Mouse (Mus musculus): ENCODE measurements at regions not wholly inside any gene's neighbourhood (a gene's known extent, or its start where the extent isn't known, plus 50 kb on each side); places are given as distances from the start of the nearest gene placed in this dataset.

- DNase-seq = no peak
Observed at GRCm38 (mm10) chr4:26273754-26274153, 72.9 kb downstream of the Manea start.

- no peak for DNase-seq
Observed at GRCm38 (mm10) chr4:26259230-26260029, 87.3 kb downstream of the Manea start.

- no peak for DNase-seq
Observed at GRCm38 (mm10) chr4:26255889-26256288, 90.8 kb downstream of the Manea start.

GRCm38 (mm10) chr4:26247925-26248856 is 98.5 kb downstream of the Manea start:
- peak; percentile 19 for DNase-seq

- DNase-seq = no peak
Observed at GRCm38 (mm10) chr4:26223267-26223666, 123.4 kb downstream of the Manea start.

Data from layer of hippocampus, adult 9-11 months (tissue).